Mouse (Mus musculus): Measurements from ENCODE around the gene Efl1. TPM values are rescaled to one million over a fixed set of nuclear protein-coding genes. Genes with fewer than 3 reads are reported as not detected.

The Efl1 gene
- total and polyA plus RNA-seq, 3 experiments: 12.6 to 15.6 TPM; not detected in 1

GRCm38 (mm10) chr7:82625342-82625741 is 23.1 kb upstream of the Efl1 start:
- Histone ChIP-seq H3K36me3 (ENCODE audit: control insufficient read depth in 1 of 2, insufficient read depth in 2 of 2, low read length in 2 of 2) (no peaks in the 10 kb centered on the region), H3K9ac (ENCODE audit: control insufficient read depth, low read depth, low read length, poor library complexity, severe bottlenecking) (no peak overlapping the region), H3K9me3 (replicated peaks; ENCODE audit: insufficient read depth, low read length) (no peaks in the 10 kb centered on the region), H3K27ac (ENCODE audit: control insufficient read depth, low read depth, low read length) (no peak overlapping the region), H3K79me2 (ENCODE audit: control insufficient read depth, insufficient read depth, low read length, poor library complexity) (no peaks in the 10 kb centered on the region), H3K27me3 (ENCODE audit: control insufficient read depth in 1 of 2, insufficient read depth in 2 of 2, low read length in 2 of 2) (no peaks in the 10 kb centered on the region), H3K4me1 (ENCODE audit: control insufficient read depth in 1 of 2, insufficient read depth in 2 of 2, low read length in 2 of 2) (no peaks in the 10 kb centered on the region), H3K4me3 (ENCODE audit: control insufficient read depth in 1 of 2, insufficient read depth in 1 of 2, low read depth in 2 of 2, low read length in 2 of 2) (no peak overlapping the region)
- TF ChIP-seq ELF1 (IDR thresholded peaks at IDR 0.05; ENCODE audit: low read depth, low read length) (no peak), TBP (IDR thresholded peaks at IDR 0.05; ENCODE audit: low read depth, low read length) (no peak), CTCF (IDR thresholded peaks at IDR 0.05 in 2 of 3, conservative IDR thresholded peaks at IDR 0.05 in 1 of 3; ENCODE audit: control insufficient read depth in 1 of 3, insufficient read depth in 1 of 3, low read depth in 2 of 3, low read length in 3 of 3, poor library complexity in 1 of 3, severe bottlenecking in 1 of 3) (no peak), TAL1 (IDR thresholded peaks at IDR 0.05; ENCODE audit: low read length) (no peak), USF1 (IDR thresholded peaks at IDR 0.05; ENCODE audit: low read depth, low read length) (no peak), E2F4 (IDR thresholded peaks at IDR 0.05; ENCODE audit: borderline replicate concordance, low read depth, low read length) (no peak), KAT2A (conservative IDR thresholded peaks at IDR 0.05; ENCODE audit: low read depth, low read length) (no peak), MEF2A (IDR thresholded peaks at IDR 0.05; ENCODE audit: extremely low read depth, insufficient replicate concordance, low read depth, low read length, poor library complexity, severe bottlenecking) (no peak)
- peak; percentile 73 for DNase-seq (ENCODE audit: low read depth, low spot score)

GRCm38 (mm10) chr7:82647183-82647582 is 1.2 kb upstream of the Efl1 start:
- Histone ChIP-seq H3K9me3 (replicated peaks; ENCODE audit: insufficient read depth, low read length) (no peaks in the 10 kb centered on the region), H3K4me3 (ENCODE audit: control insufficient read depth in 1 of 2, insufficient read depth in 1 of 2, low read depth in 2 of 2, low read length in 2 of 2) (no peak overlapping the region), H3K27ac (ENCODE audit: control insufficient read depth, low read depth, low read length) (no peak overlapping the region), H3K9ac (ENCODE audit: control insufficient read depth, low read depth, low read length, poor library complexity, severe bottlenecking) (no peak overlapping the region), H3K4me1 (ENCODE audit: control insufficient read depth in 1 of 2, insufficient read depth in 2 of 2, low read length in 2 of 2) (no peaks in the 10 kb centered on the region; a peak in 1 of 4 replicates), H3K27me3 (ENCODE audit: control insufficient read depth in 1 of 2, insufficient read depth in 2 of 2, low read length in 2 of 2) (no peaks in the 10 kb centered on the region), H3K36me3 (ENCODE audit: control insufficient read depth in 1 of 2, insufficient read depth in 2 of 2, low read length in 2 of 2) (peaks cover 0 to 12% of the 10 kb centered on the region in 2 experiments; a peak in 3 of 4 replicates), H3K79me2 (ENCODE audit: control insufficient read depth, insufficient read depth, low read length, poor library complexity) (peaks cover 16% of the 10 kb centered on the region)
- TF ChIP-seq ETS1 (IDR thresholded peaks at IDR 0.05; ENCODE audit: low read depth, low read length) (no peak), SMC3 (IDR thresholded peaks at IDR 0.05; ENCODE audit: low read depth, low read length) (no peak), ZKSCAN1 (IDR thresholded peaks at IDR 0.05; ENCODE audit: low read depth, low read length) (no peak), ZC3H11A (IDR thresholded peaks at IDR 0.05; ENCODE audit: low read depth, low read length) (no peak), MAFK (IDR thresholded peaks at IDR 0.05; ENCODE audit: borderline replicate concordance, low read depth, low read length) (no peak), TAL1 (IDR thresholded peaks at IDR 0.05; ENCODE audit: low read length) (no peak), NRF1 (IDR thresholded peaks at IDR 0.05; ENCODE audit: insufficient read depth, low read depth, low read length, poor library complexity, severe bottlenecking) (no peak), SIN3A (IDR thresholded peaks at IDR 0.05; ENCODE audit: low read length) (no peak), MAX (IDR thresholded peaks at IDR 0.05; ENCODE audit: low read length) (no peak)
- DNase-seq (ENCODE audit: low read depth, low spot score): no peak

Data from MEL (cell line).